Mouse (Mus musculus) neural tube, embryonic 11.5 days (tissue): ENCODE data around the gene Psmc1. TPM values are rescaled to one million over a fixed set of nuclear protein-coding genes. Genes with fewer than 3 reads are reported as not detected.

ENCODE experiments used
- ATAC-seq: fragments of 200-750 bp; cut with Nextera tagmentation; 2 replicates; pipeline ENCODE4 v1.8.0; 2017; ENCODE audit warnings: moderate number of reproducible peaks, mild to moderate bottlenecking, moderate TSS enrichment, moderate library complexity; ENCODE audit not compliant: insufficient read depth, low FRiP score, low TSS enrichment
- DNase-seq: peaks from one replicate; pipeline ENCODE4 v3.0.0-alpha.2; 2015; ENCODE audit warnings: low spot score
- H3K27ac ChIP-seq: fragments of 300-500 bp; sonication (generic); 2 replicates; pipeline ENCODE4 v1.5.1; 2014; ENCODE audit warnings: low read depth, mild to moderate bottlenecking, low read length
- H3K27me3 ChIP-seq: fragments of 300-500 bp; sonication (generic); 2 replicates; pipeline ENCODE4 v1.6.1; 2014; ENCODE audit warnings: mild to moderate bottlenecking, low read length, mixed read lengths; ENCODE audit not compliant: control insufficient read depth, insufficient read depth
- H3K36me3 ChIP-seq: fragments of 300-500 bp; sonication (generic); 2 replicates; pipeline ENCODE4 v1.6.1; 2014; ENCODE audit warnings: mild to moderate bottlenecking, low read length, moderate library complexity, mixed read lengths; ENCODE audit not compliant: control insufficient read depth, insufficient read depth
- H3K4me1 ChIP-seq: fragments of 300-500 bp; sonication (generic); 2 replicates; pipeline ENCODE4 v1.6.1; 2014; ENCODE audit warnings: low read length, mixed read lengths; ENCODE audit not compliant: control insufficient read depth, insufficient read depth
- H3K4me2 ChIP-seq: fragments of 300-500 bp; sonication (generic); 2 replicates; pipeline ENCODE4 v1.6.1; 2014; ENCODE audit warnings: low read depth, mild to moderate bottlenecking, moderate library complexity
- H3K4me3 ChIP-seq: fragments of 300-500 bp; sonication (generic); 2 replicates; pipeline ENCODE4 v1.5.1; 2014; ENCODE audit warnings: low read depth, low read length
- H3K9ac ChIP-seq: fragments of 300-500 bp; sonication (generic); 2 replicates; pipeline ENCODE4 v1.6.1; 2014; ENCODE audit warnings: mild to moderate bottlenecking, low read length
- H3K9me3 ChIP-seq: fragments of 300-500 bp; sonication (generic); 2 replicates; pipeline ENCODE4 v1.6.1; 2016; ENCODE audit warnings: low read length; ENCODE audit not compliant: control insufficient read depth
- WGBS: fragments of 180-500 bp; shearing (Covaris S2); extraction: QIAGEN DNeasy Blood & Tissue Kit; methylation state at CpG from one replicate; pipeline ENCODE4 v1.1.7; 2014; 5-methylcytosine and 5-hydroxymethylcytosine counted together
- polyA plus RNA-seq: library from polyadenylated mRNA; unstranded; fragments of >200 nt; fragmentation: Nextera tagmentation; extraction: Ambion mirVana; gene quantifications from 2 replicates; pipeline ENCODE4 v1.2.1, GENCODE M21; 2014

The Psmc1 gene
- polyA plus RNA-seq, 1 experiment from 2014 or later: 427 TPM

DNA sequence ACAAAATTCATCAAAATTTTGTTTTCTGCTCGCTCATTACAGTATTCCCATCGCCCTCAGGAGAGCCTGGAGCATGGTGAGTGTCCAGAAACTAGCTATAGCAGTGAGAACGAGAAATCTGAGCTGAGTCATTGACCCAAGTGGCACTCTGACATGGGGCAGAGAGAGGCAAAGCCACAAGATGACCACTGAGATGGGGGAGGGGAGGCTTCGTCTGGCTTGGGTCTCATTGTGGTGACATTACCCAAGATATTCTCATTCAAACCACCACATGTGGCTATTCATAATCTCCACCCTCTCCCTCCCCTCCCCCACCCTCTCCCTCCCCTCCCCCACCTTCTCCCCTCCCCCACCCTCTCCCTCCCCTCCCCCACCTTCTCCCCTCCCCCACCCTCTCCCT lies 2.5 kb upstream of the Psmc1 start:
- no peak overlapping the region for H3K9ac ChIP-seq
- H3K4me3 ChIP-seq: no peak overlapping the region
- H3K27ac ChIP-seq: no peak overlapping the region
- ATAC-seq: no peak
- 57% methylated on average over 4 of the region's 4 CpGs for WGBS
- no peaks in the 10 kb centered on the region for H3K9me3 ChIP-seq
- peaks cover 6% of the 10 kb centered on the region for H3K4me1 ChIP-seq
- H3K4me2 ChIP-seq: no peak overlapping the region
- DNase-seq: peak; percentile 10
- H3K36me3 ChIP-seq: no peaks in the 10 kb centered on the region
- no peaks in the 10 kb centered on the region for H3K27me3 ChIP-seq

DNA sequence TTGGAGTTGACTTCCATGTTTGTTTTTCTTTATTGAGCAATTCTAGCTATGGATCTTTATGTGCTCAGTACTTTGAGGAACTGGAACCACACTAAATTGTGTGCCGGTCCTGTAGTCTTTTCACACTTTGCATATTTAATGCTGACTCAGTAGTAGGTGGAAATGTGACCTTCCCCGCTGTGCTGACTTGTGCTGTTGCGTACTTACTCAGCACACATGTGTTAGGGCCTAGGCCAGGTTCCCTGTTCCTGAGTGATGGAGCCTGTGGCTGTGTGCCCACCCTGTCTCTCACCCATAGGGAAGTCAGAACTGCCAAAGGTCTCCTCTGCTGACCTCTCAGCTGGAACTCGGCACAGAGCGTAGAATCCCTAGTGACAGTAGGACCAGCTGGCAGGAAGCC lies 6.0 kb downstream of the Psmc1 start:
- no peak overlapping the region for H3K9ac ChIP-seq
- H3K4me3 ChIP-seq: no peak overlapping the region
- peaks cover 30% of the 10 kb centered on the region for H3K36me3 ChIP-seq
- no peak overlapping the region for H3K4me2 ChIP-seq
- ATAC-seq: no peak
- peaks cover 5% of the 10 kb centered on the region for H3K4me1 ChIP-seq
- H3K27me3 ChIP-seq: no peaks in the 10 kb centered on the region
- H3K9me3 ChIP-seq: no peaks in the 10 kb centered on the region
- 93% methylated on average over 5 of the region's 5 CpGs for WGBS
- H3K27ac ChIP-seq: no peak overlapping the region
- no peak for DNase-seq

DNA sequence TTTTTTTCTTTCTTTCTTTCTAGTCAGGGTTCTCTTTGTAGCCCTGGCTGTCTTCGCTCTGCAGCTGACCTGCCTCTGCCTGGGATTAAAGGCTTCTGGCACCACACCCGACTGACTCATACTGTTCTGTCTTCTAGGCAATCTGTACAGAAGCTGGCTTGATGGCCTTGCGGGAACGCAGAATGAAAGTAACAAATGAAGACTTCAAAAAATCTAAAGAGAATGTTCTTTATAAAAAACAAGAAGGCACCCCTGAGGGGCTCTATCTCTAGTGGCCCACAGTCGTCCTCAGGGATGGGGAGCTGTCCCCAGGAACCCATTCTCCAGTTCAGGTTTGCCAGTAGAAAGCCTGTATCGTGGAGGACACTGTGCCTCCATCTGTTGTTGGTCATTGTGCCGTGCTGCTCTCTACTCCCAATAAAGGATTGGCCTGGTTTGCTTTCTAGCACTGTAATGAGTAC lies 13.0 kb downstream of the Psmc1 start:
- DNase-seq (no peak), ATAC-seq (no peak)
- no peak overlapping the region for H3K27ac ChIP-seq
- H3K4me1 ChIP-seq: no peaks in the 10 kb centered on the region
- no peak overlapping the region for H3K9ac ChIP-seq
- no peaks in the 10 kb centered on the region for H3K9me3 ChIP-seq
- peaks cover 34% of the 10 kb centered on the region for H3K36me3 ChIP-seq
- 84% methylated on average over 7 of the region's 7 CpGs for WGBS
- no peak overlapping the region for H3K4me3 ChIP-seq
- no peak overlapping the region for H3K4me2 ChIP-seq
- no peaks in the 10 kb centered on the region for H3K27me3 ChIP-seq

DNA sequence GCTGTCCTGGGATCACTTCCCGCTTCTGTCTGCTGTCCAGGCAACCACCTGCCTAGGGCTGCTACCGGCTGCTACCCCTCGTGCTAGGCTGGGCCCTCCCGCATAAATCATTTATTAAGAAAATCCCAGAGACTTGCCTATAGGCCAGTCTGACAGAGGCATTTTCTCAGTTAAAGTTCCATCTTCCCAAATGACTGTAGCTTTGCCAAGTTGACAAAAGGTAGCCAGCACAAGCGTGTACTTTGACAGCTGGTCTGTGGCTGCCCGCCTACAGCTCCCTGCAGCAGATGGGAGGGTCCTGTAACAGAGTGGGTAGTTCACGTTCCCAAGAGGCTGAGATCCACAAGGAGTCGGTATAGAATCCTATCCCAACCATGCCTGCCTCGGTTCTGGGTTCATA lies 13.5 kb downstream of the Psmc1 start:
- Histone ChIP-seq H3K4me3 (no peak overlapping the region), H3K27me3 (no peaks in the 10 kb centered on the region), H3K27ac (no peak overlapping the region), H3K4me2 (no peak overlapping the region), H3K9ac (no peak overlapping the region), H3K4me1 (no peaks in the 10 kb centered on the region), H3K36me3 (peaks cover 32% of the 10 kb centered on the region), H3K9me3 (no peaks in the 10 kb centered on the region)
- ATAC-seq (no peak), DNase-seq (no peak)
- WGBS: 89% methylated on average over 9 of the region's 9 CpGs

DNA sequence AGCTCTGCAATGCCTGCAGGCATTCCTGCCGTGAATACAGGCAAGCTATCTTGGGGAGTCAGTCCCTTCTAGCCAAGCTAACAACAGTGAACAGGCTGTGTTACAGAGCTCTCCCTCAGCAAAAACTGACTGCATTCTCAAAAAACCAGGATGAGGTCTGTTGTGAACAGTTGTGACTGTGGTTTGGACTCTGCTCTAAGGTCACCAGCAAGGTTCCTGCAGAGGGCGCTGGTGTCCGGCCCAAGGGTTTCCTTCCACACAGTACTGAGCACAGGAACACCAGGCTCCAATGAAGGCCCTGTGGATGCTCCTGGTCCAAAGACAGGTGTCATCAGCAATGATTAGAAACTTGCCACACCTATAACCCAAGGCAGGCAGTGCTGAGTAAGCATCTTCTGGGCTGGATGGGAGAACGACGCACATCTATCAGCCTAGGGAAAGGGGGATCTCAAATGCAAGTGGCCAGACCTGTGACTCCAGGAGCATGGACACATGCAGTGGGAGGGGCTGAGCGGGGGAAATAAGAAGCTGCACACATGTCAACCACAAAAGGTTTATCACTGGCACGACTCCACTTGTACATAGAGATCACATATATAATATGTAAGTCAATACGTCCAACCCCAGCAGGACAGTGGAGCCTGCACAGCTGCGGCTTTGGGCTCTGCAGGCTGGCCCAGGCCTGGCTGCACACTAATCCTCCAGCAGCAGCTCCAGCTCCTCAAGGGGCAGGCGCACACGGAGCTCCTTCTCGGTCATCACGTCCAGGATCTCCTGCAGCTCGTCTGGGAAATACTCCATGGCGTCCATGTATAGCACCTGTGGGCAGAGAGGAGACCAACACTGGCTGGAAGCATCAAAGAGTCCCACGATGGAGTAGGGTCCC lies 15.2 kb downstream of the Psmc1 start:
- Histone ChIP-seq H3K4me1 (no peaks in the 10 kb centered on the region), H3K4me2 (no peak overlapping the region), H3K27ac (0 out of 2 replicates have a peak overlapping the region, but pooled peaks have one; percentile 8), H3K9ac (no peak overlapping the region), H3K4me3 (no peak overlapping the region), H3K36me3 (peaks cover 28% of the 10 kb centered on the region), H3K9me3 (no peaks in the 10 kb centered on the region), H3K27me3 (no peaks in the 10 kb centered on the region)
- peak; percentile 68; the same call in 1 of the 2 replicates for ATAC-seq
- DNase-seq: no peak
- WGBS: 86% methylated on average over 16 of the region's 16 CpGs

DNA sequence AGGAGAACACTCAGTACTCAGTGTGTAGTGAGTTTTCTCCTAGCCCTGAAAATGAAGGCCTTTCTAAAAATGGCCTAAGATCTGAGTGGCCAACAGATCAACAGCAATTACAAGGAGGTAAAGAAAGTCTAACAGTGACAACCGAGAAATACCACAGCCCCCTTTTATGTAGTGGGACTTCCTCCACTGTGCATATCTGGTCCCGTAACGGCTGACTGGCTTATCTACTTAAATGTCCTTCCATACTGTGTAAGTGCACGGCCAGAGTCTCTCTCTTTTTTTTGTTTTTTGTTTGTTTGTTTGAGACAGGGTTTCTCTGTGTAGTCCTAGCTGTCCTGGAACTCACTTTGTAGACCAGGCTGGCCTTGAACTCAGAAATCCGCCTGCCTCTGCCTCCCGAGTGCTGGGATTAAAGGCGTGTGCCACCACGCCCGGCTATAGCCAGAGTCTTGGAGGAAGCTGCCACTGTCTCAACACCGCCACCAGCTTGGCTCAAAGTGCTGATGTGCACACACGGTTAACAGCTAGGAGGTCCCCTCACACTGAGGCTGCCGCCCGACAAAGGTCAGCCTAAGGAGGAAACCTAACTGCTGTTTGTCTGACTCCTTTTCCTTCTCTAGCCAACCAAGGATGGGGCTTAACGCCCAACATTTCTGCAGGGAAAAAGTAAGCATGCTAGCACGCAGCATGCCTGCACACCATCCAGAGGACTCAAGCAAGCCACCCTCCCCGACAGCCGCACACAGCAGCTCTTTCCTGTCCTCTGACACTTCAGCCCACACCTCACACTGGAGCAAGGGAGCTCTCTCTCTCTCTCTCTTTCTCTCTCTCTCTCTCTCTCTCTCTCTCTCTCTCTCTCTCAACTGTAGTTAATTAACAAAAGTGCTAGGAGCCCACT lies 17.3 kb downstream of the Psmc1 start:
- H3K4me2 ChIP-seq: no peak overlapping the region
- peaks cover 31% of the 10 kb centered on the region for H3K36me3 ChIP-seq
- 82% methylated on average over 17 of the region's 17 CpGs for WGBS
- no peaks in the 10 kb centered on the region for H3K27me3 ChIP-seq
- no peak for ATAC-seq
- no peaks in the 10 kb centered on the region for H3K9me3 ChIP-seq
- H3K27ac ChIP-seq: no peak overlapping the region
- no peaks in the 10 kb centered on the region for H3K4me1 ChIP-seq
- no peak overlapping the region for H3K9ac ChIP-seq
- no peak overlapping the region for H3K4me3 ChIP-seq
- no peak for DNase-seq

DNA sequence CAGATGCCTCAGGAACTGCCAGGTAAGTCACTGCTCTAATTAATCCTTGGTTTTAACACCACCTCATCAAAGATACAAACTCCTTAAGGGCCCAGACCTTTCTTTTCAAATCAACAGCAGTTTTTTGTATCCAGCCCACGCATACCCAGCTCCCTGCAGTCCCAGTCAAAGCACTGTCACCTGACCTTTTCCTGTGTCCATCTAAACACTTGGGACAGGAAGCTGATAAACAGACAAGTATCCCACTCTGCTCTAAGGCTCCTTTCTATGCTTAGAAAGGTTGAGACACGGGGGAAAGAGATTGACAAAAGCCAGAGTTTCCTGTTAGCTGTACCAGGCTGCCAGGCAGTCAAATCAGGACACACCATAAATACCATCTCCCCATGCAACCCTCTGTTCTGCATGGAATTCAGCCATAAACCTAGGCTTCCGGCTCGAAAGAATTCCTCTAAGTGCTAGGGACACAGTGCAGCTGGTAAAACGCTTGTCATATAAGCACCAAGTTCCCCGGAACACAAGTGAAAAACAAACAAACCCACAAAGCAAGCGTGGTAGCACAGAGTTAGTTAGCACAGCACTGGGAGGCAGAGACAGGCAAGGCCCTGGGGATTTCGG lies 18.0 kb downstream of the Psmc1 start:
- Histone ChIP-seq H3K27me3 (no peaks in the 10 kb centered on the region), H3K4me2 (no peak overlapping the region), H3K9ac (no peak overlapping the region), H3K4me3 (no peak overlapping the region), H3K9me3 (no peaks in the 10 kb centered on the region), H3K4me1 (no peaks in the 10 kb centered on the region), H3K27ac (0 out of 2 replicates have a peak overlapping the region, but pooled peaks have one; percentile 8), H3K36me3 (peaks cover 29% of the 10 kb centered on the region)
- DNase-seq (no peak), ATAC-seq (no peak)
- 33% methylated on average over 8 of the region's 8 CpGs for WGBS

DNA sequence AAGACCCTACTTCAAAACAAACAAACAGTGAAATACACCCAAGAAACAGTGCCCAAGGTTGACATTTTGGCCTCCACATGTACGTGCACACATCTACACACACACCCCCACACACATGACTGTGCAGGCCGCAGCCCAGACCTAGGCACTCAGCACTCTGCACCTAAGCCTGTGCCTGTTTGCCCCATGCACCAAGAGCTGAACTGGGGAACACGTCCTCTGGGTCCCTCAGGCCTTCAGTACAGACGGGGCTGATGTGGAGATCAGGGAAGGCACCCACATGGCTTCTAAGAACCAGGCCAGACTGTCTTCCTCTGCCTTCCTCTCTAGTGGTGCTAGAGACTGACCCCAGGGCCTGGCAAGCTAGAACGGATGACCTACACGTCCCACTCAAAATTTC lies 18.6 kb downstream of the Psmc1 start:
- H3K4me3 ChIP-seq: no peak overlapping the region
- ATAC-seq (no peak), DNase-seq (no peak)
- H3K9me3 ChIP-seq: no peaks in the 10 kb centered on the region
- H3K27me3 ChIP-seq: no peaks in the 10 kb centered on the region
- peaks cover 25% of the 10 kb centered on the region for H3K36me3 ChIP-seq
- no peaks in the 10 kb centered on the region for H3K4me1 ChIP-seq
- 75% methylated on average over 6 of the region's 6 CpGs for WGBS
- no peak overlapping the region for H3K9ac ChIP-seq
- H3K4me2 ChIP-seq: no peak overlapping the region
- H3K27ac ChIP-seq: no peak overlapping the region
